Mouse (Mus musculus): Measurements from ENCODE around the gene Srsf3. TPM values are rescaled to one million over a fixed set of nuclear protein-coding genes. Genes with fewer than 3 reads are reported as not detected.
"Not testable (repeated sequence)": the region's sequence is repeated elsewhere in the genome, so short reads cannot be mapped to it uniquely, and the experiment has no call there.

The Srsf3 gene
- 10 to 100 TPM; 32.6 to 42.1 TPM for total RNA-seq (2021)
- long read RNA-seq, experiment 1, transcript Srsf3-202 (6 exons, 2,618 nt) = major isoform, 24 of 28 reads
- long read RNA-seq, experiment 1, partial matches to known transcripts = 2 of 28 reads
- long read RNA-seq, experiment 1, other reads (novel, unspliced or antisense) = 2 of 28 reads
- long read RNA-seq, experiment 2, transcript Srsf3-202 (6 exons, 2,618 nt) = major isoform, 32 of 42 reads
- long read RNA-seq, experiment 2, partial matches to known transcripts = 0 of 42 reads
- long read RNA-seq, experiment 2, other reads (novel, unspliced or antisense) = 7 of 42 reads

DNA sequence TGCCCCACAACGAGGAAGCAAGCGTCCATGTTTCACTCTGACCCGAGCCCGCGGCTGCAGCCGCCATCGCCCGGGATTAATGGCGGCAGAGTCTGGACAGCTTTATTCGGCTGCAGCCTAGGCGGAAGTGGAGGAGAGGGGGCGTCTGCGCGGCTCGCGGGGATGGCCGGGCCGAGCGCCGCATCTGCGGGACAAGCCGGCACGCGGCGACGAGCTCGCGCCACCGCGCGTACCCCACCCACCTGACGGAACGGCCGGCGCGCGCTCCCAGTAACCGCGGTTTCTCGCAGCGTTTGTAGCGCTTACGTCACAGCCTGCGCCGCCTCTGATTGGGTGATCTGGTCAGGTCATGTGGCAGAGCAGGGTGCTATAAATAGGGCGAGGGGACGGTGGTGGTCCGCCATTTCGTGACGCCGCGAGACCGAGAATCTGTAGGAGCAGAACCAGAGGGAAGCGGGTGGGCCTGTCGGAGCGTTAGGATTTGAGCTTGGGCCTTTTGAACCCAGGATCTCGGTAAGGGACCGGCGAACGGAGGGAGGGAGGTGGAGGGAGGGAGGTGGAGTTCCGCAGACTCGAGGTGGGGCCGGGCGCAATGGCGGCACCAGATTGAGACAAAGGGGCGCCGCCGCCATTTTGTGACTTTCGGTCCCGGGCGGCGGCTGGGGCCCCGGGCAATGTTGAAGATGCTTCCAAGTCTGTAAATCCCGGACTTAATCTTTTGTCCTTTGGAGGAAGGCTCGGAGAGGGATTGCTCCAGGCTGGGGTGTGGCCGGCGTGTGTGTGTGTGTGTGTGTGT lies at the start of gene Srsf3:
Gene Srsf3, plus strand, starts transcription at position 355 of the 796 bp plus-strand sequence.
- intact Hi-C loops (cut with DNase I) = no loop called here
- peak; percentile 97 to 98 for DNase-seq

DNA sequence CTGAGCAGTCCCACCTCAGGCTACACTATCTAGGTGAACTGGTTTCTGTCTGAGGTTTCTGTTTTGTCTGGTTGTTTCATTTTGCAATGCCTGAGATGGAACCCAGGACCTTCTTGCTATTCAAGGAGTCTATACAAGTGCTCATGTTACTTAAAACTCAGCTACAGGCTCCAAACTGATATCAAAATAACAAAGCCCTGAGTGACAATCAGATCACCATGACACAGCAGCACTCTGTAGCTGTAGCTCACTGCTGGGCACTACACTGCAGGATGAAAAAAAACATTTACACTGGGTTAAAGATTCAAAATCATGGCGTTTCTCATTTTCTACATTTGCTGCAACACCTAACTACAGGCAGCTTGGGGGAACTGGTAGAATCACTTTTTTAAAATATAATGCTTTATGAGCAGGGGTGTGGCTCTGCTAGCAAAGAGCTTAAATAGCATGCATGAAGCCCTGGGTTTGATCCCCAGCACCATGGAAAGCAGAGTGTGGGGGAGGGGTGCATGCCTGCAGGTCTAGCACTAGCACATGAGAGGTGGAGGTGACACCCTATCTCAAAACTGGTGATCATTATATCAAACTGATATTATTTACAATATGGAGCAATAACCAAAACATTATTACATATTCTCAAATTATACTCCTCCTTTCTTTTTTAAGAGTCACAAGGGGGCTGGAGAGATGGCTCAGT lies 47.6 kb upstream of the Srsf3 start:
- DNase-seq = no peak
- intact Hi-C loops (cut with DNase I) = loop anchor here (5.0 kb wide), 1 partner anchor 37 kb away; no protein-coding TSS in a partner anchor

GRCm38 (mm10) chr17:28986833-28987232 lies 45.6 kb upstream of the Srsf3 start:
- no peak for DNase-seq
- intact Hi-C loops (cut with DNase I) = loop anchor here (5.0 kb wide), 1 partner anchor 35 kb away; no protein-coding TSS in a partner anchor

GRCm38 (mm10) chr17:28987713-28988112 lies 44.7 kb upstream of the Srsf3 start:
- DNase-seq = no peak

GRCm38 (mm10) chr17:28988291-28988690 lies 44.1 kb upstream of the Srsf3 start:
- intact Hi-C loops (cut with DNase I) = loop anchor here (5.0 kb wide), 1 partner anchor 34 kb away; no protein-coding TSS in a partner anchor
- DNase-seq = no peak

More at GRCm38 (mm10) chr17:28987713-28988112, 44.7 kb upstream of the Srsf3 start:
- intact Hi-C loops (cut with DNase I) = loop anchor here (5.0 kb wide), 1 partner anchor 35 kb away; no protein-coding TSS in a partner anchor

GRCm38 (mm10) chr17:28988996-28989395 lies 43.4 kb upstream of the Srsf3 start:
- intact Hi-C loops (cut with DNase I) = loop anchor here (5.0 kb wide), 1 partner anchor 33 kb away; no protein-coding TSS in a partner anchor
- DNase-seq = no peak

DNA sequence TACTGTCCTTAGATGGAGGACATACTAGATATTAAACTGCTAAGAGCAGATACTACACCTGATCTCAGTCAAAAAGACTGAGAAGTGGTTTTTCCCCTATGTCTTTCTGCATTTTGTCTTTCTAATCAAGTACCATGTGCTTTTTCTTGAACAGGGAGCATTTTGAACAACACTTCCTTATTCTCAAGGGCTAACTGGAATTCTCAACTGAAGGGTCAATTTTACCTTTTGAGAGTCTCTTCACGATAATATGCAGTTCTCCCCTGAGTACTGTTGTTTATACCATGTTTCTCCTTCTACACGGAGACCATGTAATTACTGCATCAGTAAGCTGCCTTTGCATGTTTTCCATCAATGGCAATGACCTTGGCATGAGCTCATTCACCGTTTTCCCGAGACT lies 42.4 kb upstream of the Srsf3 start:
- DNase-seq = no peak
- intact Hi-C loops (cut with DNase I) = no loop called here

DNA sequence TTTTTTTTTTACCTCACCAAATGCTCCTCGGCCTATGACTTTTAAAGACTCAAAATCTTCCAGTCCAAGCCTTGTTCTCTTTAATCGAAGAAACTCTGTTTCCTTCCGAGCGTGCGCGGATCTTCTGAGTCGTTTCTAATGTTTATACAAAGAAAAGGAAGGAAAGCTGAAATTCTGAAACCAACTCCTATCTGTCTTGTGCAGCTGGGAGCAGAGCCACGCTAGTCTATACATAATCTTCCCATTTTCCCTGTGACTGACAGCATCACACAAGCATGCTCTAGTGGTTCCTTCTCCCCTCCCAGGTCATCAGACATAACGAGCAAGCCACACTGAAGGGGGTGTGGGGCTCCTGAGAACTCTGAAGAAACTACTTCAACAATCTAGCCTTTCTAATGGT lies 41.1 kb upstream of the Srsf3 start:
- DNase-seq = no peak
- intact Hi-C loops (cut with DNase I) = no loop called here

DNA sequence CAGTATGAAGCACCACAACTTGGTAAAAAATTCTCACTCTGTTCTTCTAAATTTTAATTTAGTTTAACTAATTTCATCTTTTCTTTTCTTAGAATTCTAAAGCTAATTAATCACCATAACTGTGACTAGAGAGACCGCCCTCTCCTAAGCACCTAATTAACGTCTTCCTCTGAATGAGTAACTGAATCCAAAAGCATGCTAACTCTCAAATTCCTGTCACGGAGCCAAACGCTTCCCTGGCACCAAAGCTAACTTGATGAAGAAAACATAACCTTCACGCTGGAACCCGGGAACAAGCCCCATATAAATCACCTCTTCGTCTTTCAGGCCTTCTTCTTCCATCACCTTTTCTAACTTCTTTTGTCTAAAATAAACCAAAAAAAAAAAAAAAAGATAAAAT lies 40.3 kb upstream of the Srsf3 start:
- intact Hi-C loops (cut with DNase I) = no loop called here
- no peak for DNase-seq

- DNase-seq; intact Hi-C loops (cut with DNase I): not testable (repeated sequence)
Observed at GRCm38 (mm10) chr17:28993004-28993403, 39.4 kb upstream of the Srsf3 start.

DNA sequence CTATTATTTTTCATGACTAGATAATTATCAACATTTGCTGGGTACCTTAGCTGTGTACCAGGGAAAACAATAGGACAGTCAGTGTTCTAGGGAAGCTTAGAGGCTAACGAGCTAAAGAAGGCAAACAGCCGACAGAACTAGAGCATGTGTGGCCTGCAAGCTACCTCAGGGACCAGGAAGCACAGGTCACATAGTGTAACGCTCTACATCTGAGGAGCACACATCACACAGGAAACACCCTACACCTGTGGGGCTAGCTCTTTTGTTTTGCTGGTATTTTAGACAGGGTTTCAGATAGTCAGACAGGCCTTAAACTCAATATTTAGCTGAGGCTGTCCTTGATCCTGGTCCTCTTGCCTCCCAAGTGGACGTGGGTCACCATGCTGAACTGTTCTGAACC lies 37.8 kb upstream of the Srsf3 start:
- no peak for DNase-seq
- intact Hi-C loops (cut with DNase I) = no loop called here

- intact Hi-C loops (cut with DNase I) = no loop called here
- no peak for DNase-seq
Observed at GRCm38 (mm10) chr17:29000465-29000864, 32.0 kb upstream of the Srsf3 start.

DNA sequence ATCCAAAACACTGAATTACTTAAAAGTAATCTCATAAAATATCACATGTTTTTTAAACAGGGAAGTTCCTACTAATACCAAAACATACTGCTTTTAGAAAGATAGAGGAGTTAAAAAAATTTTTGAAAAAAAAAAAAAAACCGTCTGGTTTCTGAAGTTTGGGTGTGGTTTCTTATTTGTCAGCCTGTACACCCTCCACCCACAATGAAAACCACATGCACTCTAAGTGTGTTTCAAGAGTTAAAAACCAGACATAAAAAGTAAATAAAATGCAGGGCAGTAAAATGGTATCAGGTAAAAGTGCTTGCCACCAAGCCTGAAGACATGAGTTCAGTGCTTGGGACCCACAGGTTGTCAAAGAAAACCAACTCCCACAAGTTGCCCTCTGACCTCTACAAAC lies 28.7 kb upstream of the Srsf3 start:
- DNase-seq = no peak
- intact Hi-C loops (cut with DNase I) = no loop called here

- no peak for DNase-seq
- intact Hi-C loops (cut with DNase I) = no loop called here
Observed at GRCm38 (mm10) chr17:29005002-29005401, 27.4 kb upstream of the Srsf3 start.

GRCm38 (mm10) chr17:29006812-29007211 lies 25.6 kb upstream of the Srsf3 start:
- no peak for DNase-seq
- intact Hi-C loops (cut with DNase I) = no loop called here

GRCm38 (mm10) chr17:29007243-29007640 lies 25.2 kb upstream of the Srsf3 start:
- intact Hi-C loops (cut with DNase I) = no loop called here
- no peak for DNase-seq

GRCm38 (mm10) chr17:29007641-29008325 lies 24.6 kb upstream of the Srsf3 start, which contains the start of gene Stk38:
Gene Stk38, minus strand, starts transcription at chr17:29007995.
- peak; percentile 91 to 94 for DNase-seq
- intact Hi-C loops (cut with DNase I) = no loop called here

- intact Hi-C loops (cut with DNase I) = no loop called here
- no peak for DNase-seq
Observed at GRCm38 (mm10) chr17:29008326-29008650, 24.1 kb upstream of the Srsf3 start.

DNA sequence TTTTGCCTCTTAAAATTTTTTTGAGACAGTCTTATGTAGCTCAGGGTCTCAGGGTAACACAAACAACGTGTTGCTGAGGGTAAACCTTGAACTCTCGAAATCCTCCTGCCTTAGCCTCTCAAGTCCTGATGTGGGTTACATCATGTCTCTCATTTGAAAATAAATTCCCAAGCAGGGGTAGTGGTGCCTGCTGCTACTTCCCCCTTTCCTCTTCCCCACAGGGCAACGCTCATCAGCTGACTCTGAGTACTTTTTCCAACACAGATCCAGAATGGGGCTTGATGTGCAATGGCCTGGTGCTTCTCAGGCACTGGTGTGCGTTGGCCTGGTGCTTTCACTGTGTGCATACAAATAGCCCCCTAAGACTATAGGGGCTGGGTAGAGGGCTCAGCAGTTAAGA lies 23.2 kb upstream of the Srsf3 start:
- no peak for DNase-seq
- intact Hi-C loops (cut with DNase I) = no loop called here

GRCm38 (mm10) chr17:29014235-29014634 lies 18.2 kb upstream of the Srsf3 start:
- intact Hi-C loops (cut with DNase I) = no loop called here
- DNase-seq = no peak
